In genomic region chr3:95538936-95539335, GRCm38 (mm10) we compare ENCODE assay signal across 32 mouse cellular contexts. TPM values are rescaled to one million over a fixed set of nuclear protein-coding genes. Genes with fewer than 3 reads are reported as not detected.
"Had no signal": no experiment of that assay in that cellular context is flagged by ENCODE, and none has a peak within 500 bp of the region (broad histone marks: within the 10 kb centered on the region; RNA-seq: fewer than 3 reads in every experiment).

No protein-coding gene starts in this region.

- H3K4me3 ChIP-seq: kidney, embryonic 15.5 days; limb, embryonic 12.5 days; limb, embryonic 15.5 days; liver, embryonic 13.5 days; midbrain, embryonic 12.5 days; myocyte; neural tube, embryonic 13.5 days; stomach, embryonic 15.5 days had no signal

- H3K9me3 ChIP-seq: kidney, embryonic 15.5 days; limb, embryonic 15.5 days; liver, embryonic 13.5 days; midbrain, embryonic 12.5 days; neural tube, embryonic 13.5 days; stomach, embryonic 15.5 days had no signal

- H3K9ac ChIP-seq: kidney, embryonic 15.5 days; limb, embryonic 12.5 days; limb, embryonic 15.5 days; liver, embryonic 13.5 days; midbrain, embryonic 12.5 days; neural tube, embryonic 13.5 days; stomach, embryonic 15.5 days had no signal

- ATAC-seq: midbrain, embryonic 16.5 days had no signal

- H3K27ac ChIP-seq: kidney, embryonic 15.5 days; limb, embryonic 12.5 days; limb, embryonic 15.5 days; liver, embryonic 13.5 days; midbrain, embryonic 12.5 days; neural tube, embryonic 13.5 days; stomach, embryonic 15.5 days had no signal

- H3K36me3 ChIP-seq: kidney, embryonic 15.5 days; limb, embryonic 12.5 days; limb, embryonic 15.5 days; liver, embryonic 13.5 days; midbrain, embryonic 12.5 days; neural tube, embryonic 13.5 days; stomach, embryonic 15.5 days had no signal

- H3K4me1 ChIP-seq: kidney, embryonic 15.5 days; limb, embryonic 12.5 days; limb, embryonic 15.5 days; midbrain, embryonic 12.5 days; neural tube, embryonic 13.5 days; stomach, embryonic 15.5 days had no signal

- DNase-seq: kidney, adult 8-10 months; kidney, postnatal 10 days; kidney, postnatal 36 days; layer of hippocampus, postnatal 36 days; left cerebral cortex, postnatal 4 days; liver, embryonic 13.5 days; lung, adult 2 months; lung, postnatal 14 days; lung, postnatal 4 days; retina, postnatal 1 day; right cerebral cortex, postnatal 25 days; spleen, adult 18-20 months; thymus, postnatal 25 days had no signal

- H3K27me3 ChIP-seq: kidney, embryonic 15.5 days; limb, embryonic 12.5 days; limb, embryonic 15.5 days; midbrain, embryonic 12.5 days; neural tube, embryonic 13.5 days; stomach, embryonic 15.5 days had no signal

- H3K4me2 ChIP-seq: kidney, embryonic 15.5 days; limb, embryonic 12.5 days; limb, embryonic 15.5 days; liver, embryonic 13.5 days; midbrain, embryonic 12.5 days; neural tube, embryonic 13.5 days; stomach, embryonic 15.5 days had no signal

RNA-seq across cellular contexts. Expression of gene Hormad1, which starts 20.5 kb away (rescaled TPM):
- total RNA-seq: layer of hippocampus, adult 8-10 months; layer of hippocampus, postnatal 10 days; layer of hippocampus, postnatal 36 days; left cerebral cortex, adult 8-10 months; left cerebral cortex, postnatal 14 days; left cerebral cortex, postnatal 4 days; megakaryocyte progenitor cell, adult 5-6 weeks; megakaryocyte-erythroid progenitor cell, adult 5-6 weeks; monocyte, adult 5-6 weeks; neutrophil, adult 5-6 weeks had no signal
- polyA plus RNA-seq: kidney, embryonic 15.5 days; limb, embryonic 12.5 days; limb, embryonic 15.5 days; liver, embryonic 16.5 days; lung, adult 2 months; lung, embryonic 16.5 days; midbrain, embryonic 12.5 days; midbrain, embryonic 16.5 days; myocyte; neural tube, embryonic 13.5 days; stomach, embryonic 15.5 days; urinary bladder, adult 2 months had no signal

RNA-seq across cellular contexts. Expression of gene Ctsk, which starts 39.9 kb away (rescaled TPM):
- total RNA-seq: megakaryocyte-erythroid progenitor cell, adult 5-6 weeks had no signal
